Mouse (Mus musculus): Measurements from ENCODE around the gene Camp.

DNA sequence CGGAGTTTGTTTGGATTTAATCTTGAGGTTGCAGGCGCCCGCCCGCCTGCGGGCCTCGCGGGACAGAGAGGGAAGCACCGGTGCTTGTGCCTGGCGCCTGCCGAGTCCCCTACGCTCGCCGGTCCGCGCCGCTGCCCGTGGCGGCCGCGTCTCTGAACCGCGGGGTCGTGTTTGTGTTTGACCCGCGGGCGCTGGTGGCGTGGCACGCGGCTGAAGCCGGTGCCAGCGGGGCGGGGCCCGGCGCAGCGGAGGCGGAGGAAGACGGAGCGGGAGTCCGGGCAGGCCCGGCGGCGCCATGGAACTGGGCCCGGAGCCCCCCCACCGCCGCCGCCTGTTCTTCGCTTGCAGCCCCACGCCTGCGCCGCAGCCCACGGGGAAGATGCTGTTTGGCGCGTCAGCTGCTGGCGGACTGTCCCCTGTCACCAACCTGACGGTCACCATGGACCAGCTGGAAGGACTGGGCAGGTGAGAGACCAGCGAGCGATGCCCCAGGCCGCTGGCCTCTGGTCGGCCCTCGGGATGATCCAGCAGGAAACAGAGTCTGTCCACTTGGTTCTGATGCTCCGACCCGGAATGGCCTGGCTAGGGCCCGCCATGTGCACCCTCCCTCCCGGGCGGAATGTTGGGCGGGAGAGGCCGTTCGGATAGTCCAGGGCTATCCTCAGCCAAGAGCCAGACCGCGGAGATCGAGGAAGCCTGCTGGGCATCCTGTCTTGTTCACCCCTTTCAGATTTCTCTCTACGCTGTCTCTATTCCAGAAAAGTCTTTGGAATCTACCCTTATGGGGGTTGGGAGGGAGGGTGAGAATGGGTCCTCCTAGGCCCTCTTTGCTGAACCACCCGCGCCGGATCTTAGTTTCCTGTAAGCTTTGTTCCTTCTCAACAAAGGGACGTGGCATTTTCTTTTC, 26.5 kb upstream of the Camp start:
- no peak for TF ChIP-seq TAL1 (IDR thresholded peaks at IDR 0.05; ENCODE audit: low read length)
- no peak for TF ChIP-seq GATA1 (IDR thresholded peaks at IDR 0.05; ENCODE audit: low read length)
